Mouse (Mus musculus) thymus, adult 2 months (tissue): ENCODE results near the gene Adamts4.

Source experiments
- CTCF ChIP-seq: fragments of 200-500 bp; IDR thresholded peaks from 2 replicates; pipeline ENCODE4 v1.5.1; 2012; ENCODE audit warnings: mild to moderate bottlenecking, control low read depth, low read length, moderate library complexity, borderline replicate concordance; ENCODE audit not compliant: control insufficient read depth, poor library complexity, insufficient read depth; ENCODE audit errors: extremely low read depth
- POLR2A ChIP-seq: fragments of 200-500 bp; IDR thresholded peaks from 2 replicates; pipeline ENCODE4 v1.6.1; 2012; ENCODE audit warnings: mild to moderate bottlenecking, low read length, control low read depth, moderate library complexity; ENCODE audit not compliant: control insufficient read depth, poor library complexity, insufficient read depth; ENCODE audit errors: extremely low read depth

GRCm38 (mm10) chr1:171268341-171268740 is 18.1 kb downstream of the Adamts4 start:
- no peak for TF ChIP-seq CTCF
- no peak for TF ChIP-seq POLR2A
